Mouse (Mus musculus) limb, embryonic 10.5 days (tissue): ENCODE measurements around the gene Vezf1. TPM values are rescaled to one million over a fixed set of nuclear protein-coding genes. Genes with fewer than 3 reads are reported as not detected.

Source experiments
- DNase-seq: peaks from one replicate; pipeline ENCODE4 v3.0.0-alpha.2; 2017; ENCODE audit warnings: low spot score
- H3K27ac ChIP-seq: fragments of 300-500 bp; sonication (generic); 2 replicates; pipeline ENCODE4 v1.5.1; 2016; ENCODE audit warnings: mild to moderate bottlenecking
- H3K27me3 ChIP-seq: fragments of 300-500 bp; sonication (generic); 2 replicates; pipeline ENCODE4 v1.6.1; 2016; ENCODE audit warnings: low read depth, mild to moderate bottlenecking; ENCODE audit not compliant: poor library complexity, severe bottlenecking
- H3K36me3 ChIP-seq: fragments of 300-500 bp; sonication (generic); 2 replicates; pipeline ENCODE4 v1.6.1; 2016; ENCODE audit warnings: mild to moderate bottlenecking, moderate library complexity
- H3K4me1 ChIP-seq: fragments of 300-500 bp; sonication (generic); 2 replicates; pipeline ENCODE4 v1.6.1; 2016
- H3K4me3 ChIP-seq: fragments of 300-500 bp; sonication (generic); 2 replicates; pipeline ENCODE4 v1.5.1; 2016; ENCODE audit warnings: mild to moderate bottlenecking, moderate library complexity
- H3K9me3 ChIP-seq: fragments of 300-500 bp; sonication (generic); replicated peaks from 2 replicates; pipeline ENCODE4 v1.6.1; 2016; ENCODE audit warnings: mild to moderate bottlenecking
- WGBS: fragments of 180-500 bp; shearing (Covaris S2); methylation state at CpG from one replicate; pipeline ENCODE4 v1.1.7; 2016; 5-methylcytosine and 5-hydroxymethylcytosine counted together
- polyA plus RNA-seq: library from polyadenylated mRNA; unstranded; fragments of >200 nt; fragmentation: Nextera tagmentation; extraction: Ambion mirVana; gene quantifications from 2 replicates; pipeline ENCODE4 v1.2.1, GENCODE M21; 2016

The Vezf1 gene
- polyA plus RNA-seq, 1 experiment from 2014 or later: 59.2 TPM

- WGBS: 91% methylated on average over 4 of the region's 4 CpGs
These were observed 22.2 kb upstream of the Vezf1 start for GRCm38 (mm10) chr11:88045878-88046277.

GRCm38 (mm10) chr11:88046323-88046937 is 21.6 kb upstream of the Vezf1 start:
- Histone ChIP-seq H3K27me3 (no peaks in the 10 kb centered on the region), H3K27ac (peak overlapping the region; percentile 100), H3K4me3 (peak overlapping the region; percentile 100), H3K36me3 (peaks cover 47% of the 10 kb centered on the region), H3K4me1 (peaks cover 28% of the 10 kb centered on the region), H3K9me3 (no peaks in the 10 kb centered on the region)
- WGBS: 71% methylated on average over 17 of the region's 17 CpGs
- DNase-seq: peak; percentile 38

More at GRCm38 (mm10) chr11:88045878-88046277, 22.2 kb upstream of the Vezf1 start:
- Histone ChIP-seq H3K4me1 (peaks cover 26% of the 10 kb centered on the region), H3K27ac (no peak overlapping the region), H3K4me3 (peak overlapping the region; percentile 100), H3K27me3 (no peaks in the 10 kb centered on the region), H3K9me3 (no peaks in the 10 kb centered on the region), H3K36me3 (peaks cover 42% of the 10 kb centered on the region)
- DNase-seq: no peak

- Histone ChIP-seq H3K27me3 (no peaks in the 10 kb centered on the region), H3K9me3 (no peaks in the 10 kb centered on the region), H3K4me1 (peaks cover 28% of the 10 kb centered on the region), H3K27ac (peak within 1 kb of the TSS; percentile 100), H3K4me3 (peak within 1 kb of the TSS; percentile 100), H3K36me3 (peaks cover 50% of the 10 kb centered on the region)
- peak; percentile 100 for DNase-seq
- WGBS: under 1% methylated on average over 60 of the region's 60 CpGs
These were observed 20.9 kb upstream of the Vezf1 start, which contains the start of gene Srsf1 for GRCm38 (mm10) chr11:88046944-88047794. Gene Srsf1 (plus strand): TSS chr11:88047373.

GRCm38 (mm10) chr11:88047871-88048531 is 20.1 kb upstream of the Vezf1 start:
- H3K9me3 ChIP-seq: no peaks in the 10 kb centered on the region
- H3K36me3 ChIP-seq: peaks cover 50% of the 10 kb centered on the region
- H3K4me3 ChIP-seq: peak overlapping the region; percentile 100
- peaks cover 28% of the 10 kb centered on the region for H3K4me1 ChIP-seq
- under 1% methylated on average over 75 of the region's 76 CpGs for WGBS
- H3K27me3 ChIP-seq: no peaks in the 10 kb centered on the region
- peak; percentile 81 for DNase-seq
- peak overlapping the region; percentile 100 for H3K27ac ChIP-seq

DNA sequence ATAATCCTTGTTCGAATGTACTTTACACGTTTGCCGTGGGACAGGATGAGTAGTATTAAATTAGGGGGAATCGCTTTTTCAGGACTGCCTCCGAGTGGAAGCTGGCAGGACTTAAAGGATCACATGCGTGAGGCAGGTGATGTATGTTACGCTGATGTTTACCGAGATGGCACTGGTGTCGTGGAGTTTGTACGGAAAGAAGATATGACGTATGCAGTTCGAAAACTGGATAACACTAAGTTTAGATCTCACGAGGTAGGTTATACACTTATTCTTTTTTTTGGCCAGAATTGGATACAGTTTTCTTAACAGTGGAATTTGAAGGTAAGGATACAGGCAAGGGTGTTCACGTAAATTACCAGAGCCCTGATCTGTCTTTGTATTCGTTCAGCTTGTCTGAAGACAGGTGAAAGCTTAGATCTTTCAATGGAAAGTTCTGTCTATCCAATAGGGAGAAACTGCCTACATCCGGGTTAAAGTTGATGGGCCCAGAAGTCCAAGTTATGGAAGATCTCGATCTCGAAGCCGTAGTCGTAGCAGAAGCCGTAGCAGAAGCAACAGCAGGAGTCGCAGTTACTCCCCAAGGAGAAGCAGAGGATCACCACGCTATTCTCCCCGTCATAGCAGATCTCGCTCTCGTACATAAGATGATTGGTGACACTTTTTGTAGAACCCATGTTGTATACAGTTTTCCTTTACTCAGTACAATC is 19.0 kb upstream of the Vezf1 start:
- H3K36me3 ChIP-seq: peaks cover 59% of the 10 kb centered on the region
- no peaks in the 10 kb centered on the region for H3K27me3 ChIP-seq
- WGBS: 44% methylated on average over 26 of the region's 26 CpGs
- peaks cover 28% of the 10 kb centered on the region for H3K4me1 ChIP-seq
- DNase-seq: peak; percentile 29
- no peaks in the 10 kb centered on the region for H3K9me3 ChIP-seq
- peak overlapping the region; percentile 100 for H3K4me3 ChIP-seq
- peak overlapping the region; percentile 100 for H3K27ac ChIP-seq

DNA sequence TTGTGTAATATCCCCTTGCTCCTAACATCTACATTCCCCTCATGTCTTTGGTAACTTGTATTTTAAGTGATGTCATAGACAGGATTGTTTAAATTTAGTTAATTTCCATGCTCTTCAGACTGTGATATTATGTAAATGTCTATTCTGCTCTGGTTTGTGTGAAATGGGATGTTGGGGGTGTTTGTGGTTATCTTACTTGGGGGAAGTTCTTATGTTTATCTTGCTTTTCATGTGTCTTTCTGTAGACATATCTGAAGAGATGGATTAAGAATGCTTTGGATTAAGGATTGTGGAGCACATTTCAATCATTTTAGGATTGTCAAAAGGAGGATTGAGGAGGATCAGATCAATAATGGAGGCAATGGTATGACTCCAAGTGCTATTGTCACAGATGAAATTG is 18.3 kb upstream of the Vezf1 start:
- H3K4me3 ChIP-seq: peak overlapping the region; percentile 100
- no peaks in the 10 kb centered on the region for H3K27me3 ChIP-seq
- no peaks in the 10 kb centered on the region for H3K9me3 ChIP-seq
- H3K36me3 ChIP-seq: peaks cover 64% of the 10 kb centered on the region
- peaks cover 28% of the 10 kb centered on the region for H3K4me1 ChIP-seq
- H3K27ac ChIP-seq: no peak overlapping the region
- DNase-seq: no peak

DNA sequence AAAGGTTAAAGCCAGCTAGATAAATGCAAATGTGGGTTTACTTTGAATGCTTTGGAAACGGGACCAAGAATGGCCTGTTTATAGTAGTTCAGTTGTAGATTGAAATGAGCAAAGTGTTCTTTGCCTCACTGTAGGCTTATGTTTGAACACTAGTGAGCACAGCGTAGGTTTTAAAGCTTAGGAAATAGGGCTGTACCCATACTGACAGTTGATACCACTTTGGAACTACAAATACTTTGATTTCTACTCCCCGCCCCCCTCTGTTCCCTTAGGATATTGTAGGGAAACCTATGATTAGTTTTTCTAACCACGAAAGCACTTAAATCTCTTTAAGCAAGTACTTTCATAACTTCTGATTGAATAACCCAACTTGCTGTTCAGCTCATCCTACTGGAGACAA is 15.4 kb upstream of the Vezf1 start:
- Histone ChIP-seq H3K27ac (no peak overlapping the region), H3K9me3 (no peaks in the 10 kb centered on the region), H3K4me1 (peaks cover 19% of the 10 kb centered on the region), H3K36me3 (peaks cover 71% of the 10 kb centered on the region), H3K27me3 (no peaks in the 10 kb centered on the region), H3K4me3 (no peak overlapping the region)
- DNase-seq: no peak
- 94% methylated on average over 4 of the region's 4 CpGs for WGBS

DNA sequence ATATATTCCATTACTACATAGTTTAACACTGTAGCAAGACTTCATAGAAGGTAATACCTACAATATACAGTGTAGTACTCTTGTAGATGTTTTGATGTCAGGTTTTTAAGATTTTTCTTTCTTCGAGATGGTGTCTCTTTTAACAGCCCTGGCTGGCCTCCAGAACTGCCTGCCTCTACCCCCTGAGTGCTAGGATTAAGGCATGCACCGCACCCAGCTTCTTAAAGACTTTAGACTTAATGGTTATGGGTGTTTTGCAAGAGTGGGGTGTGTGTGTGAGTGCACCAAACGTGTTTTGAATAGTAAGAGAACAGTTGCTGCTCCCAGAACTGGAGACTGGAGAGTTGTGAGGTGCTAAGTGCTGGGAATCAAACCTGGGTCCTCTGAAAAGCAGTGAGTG is 14.3 kb upstream of the Vezf1 start:
- WGBS: 70% methylated on average over 3 of the region's 3 CpGs
- H3K27me3 ChIP-seq: no peaks in the 10 kb centered on the region
- no peak for DNase-seq
- no peak overlapping the region for H3K4me3 ChIP-seq
- H3K4me1 ChIP-seq: peaks cover 19% of the 10 kb centered on the region
- no peak overlapping the region for H3K27ac ChIP-seq
- H3K9me3 ChIP-seq: no peaks in the 10 kb centered on the region
- H3K36me3 ChIP-seq: peaks cover 65% of the 10 kb centered on the region

DNA sequence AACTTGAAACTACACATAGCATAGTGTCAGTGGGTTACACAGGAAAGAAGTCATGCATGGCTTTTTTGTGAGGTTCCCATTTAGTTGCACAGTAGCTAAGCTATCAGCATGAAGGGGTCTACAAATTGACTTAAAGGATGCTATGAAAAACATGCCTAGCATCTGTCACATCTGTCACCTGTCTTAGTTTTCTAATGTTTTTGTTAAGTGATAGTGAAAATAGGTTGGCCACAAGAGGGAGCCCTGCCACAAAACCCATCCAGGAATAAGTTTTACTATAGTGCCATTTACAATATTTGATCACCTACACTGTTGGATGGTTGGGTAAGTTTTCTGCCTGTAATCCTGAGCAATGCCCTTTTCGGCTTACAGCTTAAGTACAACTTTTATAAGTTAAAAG is 13.5 kb upstream of the Vezf1 start:
- Histone ChIP-seq H3K36me3 (peaks cover 57% of the 10 kb centered on the region), H3K27ac (no peak overlapping the region)

GRCm38 (mm10) chr11:88055777-88056176 is 12.3 kb upstream of the Vezf1 start:
- 84% methylated on average over 2 of the region's 2 CpGs for WGBS
- no peak overlapping the region for H3K27ac ChIP-seq
- H3K4me1 ChIP-seq: 0 out of 2 replicates have a peak, but pooled peaks cover 3% of the 10 kb centered on the region

More for the DNA sequence above, 13.5 kb upstream of the Vezf1 start:
- DNase-seq: peak; percentile 61
- Histone ChIP-seq H3K4me1 (peaks cover 15% of the 10 kb centered on the region), H3K9me3 (no peaks in the 10 kb centered on the region), H3K4me3 (no peak overlapping the region), H3K27me3 (no peaks in the 10 kb centered on the region)
- 94% methylated on average over 1 of the region's 1 CpGs for WGBS

DNA sequence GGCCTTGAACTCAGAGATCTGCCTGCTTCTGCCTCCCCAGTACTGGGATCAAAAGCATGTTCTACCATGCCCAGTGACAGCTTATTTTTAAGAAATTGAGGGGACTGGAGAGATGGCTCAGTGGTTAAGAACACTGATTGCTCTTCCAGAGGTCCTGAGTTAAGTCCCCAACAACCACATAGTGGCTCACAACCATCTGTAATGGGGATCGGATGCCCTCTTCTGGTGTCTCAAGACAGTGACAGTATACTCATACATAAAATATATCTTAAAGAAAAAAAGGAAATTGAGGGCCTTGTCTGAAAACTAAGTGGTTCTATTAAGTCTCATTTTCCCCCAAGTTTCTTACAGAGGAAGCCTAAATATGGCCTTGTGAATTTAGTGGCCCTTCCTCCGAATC is 10.3 kb upstream of the Vezf1 start:
- DNase-seq: no peak
- Histone ChIP-seq H3K27ac (no peak overlapping the region), H3K27me3 (no peaks in the 10 kb centered on the region), H3K9me3 (no peaks in the 10 kb centered on the region), H3K4me1 (no peaks in the 10 kb centered on the region), H3K4me3 (no peak overlapping the region), H3K36me3 (peaks cover 25% of the 10 kb centered on the region)
- WGBS: 81% methylated on average over 2 of the region's 2 CpGs

More at GRCm38 (mm10) chr11:88055777-88056176, 12.3 kb upstream of the Vezf1 start:
- DNase-seq: no peak
- Histone ChIP-seq H3K27me3 (no peaks in the 10 kb centered on the region), H3K9me3 (no peaks in the 10 kb centered on the region), H3K4me3 (no peak overlapping the region), H3K36me3 (peaks cover 45% of the 10 kb centered on the region)

DNA sequence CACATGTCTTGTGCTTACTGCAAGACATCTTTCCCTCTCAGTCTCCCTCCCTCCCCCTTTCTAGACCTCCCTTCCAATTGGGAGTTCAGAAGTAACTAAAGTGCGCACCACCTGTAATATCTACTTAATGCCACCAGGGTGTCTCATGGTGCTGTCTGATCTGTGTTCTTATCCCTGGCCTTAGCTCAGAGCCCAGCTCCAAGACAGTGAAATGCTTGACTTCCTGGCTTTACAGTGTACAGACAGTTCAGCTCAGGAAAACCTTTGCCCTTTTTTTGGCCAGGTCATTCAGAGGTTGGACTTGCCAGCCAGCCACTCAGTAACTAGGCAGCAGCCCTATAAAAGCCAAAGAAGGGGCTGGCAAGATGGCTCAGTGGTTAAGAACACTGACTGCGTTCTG is 8.9 kb upstream of the Vezf1 start:
- DNase-seq: no peak
- no peaks in the 10 kb centered on the region for H3K27me3 ChIP-seq
- H3K4me1 ChIP-seq: no peaks in the 10 kb centered on the region
- WGBS: 49% methylated on average over 2 of the region's 2 CpGs
- H3K36me3 ChIP-seq: peaks cover 11% of the 10 kb centered on the region
- H3K4me3 ChIP-seq: no peak overlapping the region
- no peaks in the 10 kb centered on the region for H3K9me3 ChIP-seq
- no peak overlapping the region for H3K27ac ChIP-seq
